Mouse (Mus musculus): ENCODE results near the gene Irf9. TPM values are rescaled to one million over a fixed set of nuclear protein-coding genes. Genes with fewer than 3 reads are reported as not detected.
A peak's percentile ranks its signal among the peaks of the same experiment; 100 is the strongest.

Gene Irf9
- polyA plus RNA-seq (2017; shearing (Covaris generic)) = 100 to 1,000 TPM; 168 to 222 TPM

DNA sequence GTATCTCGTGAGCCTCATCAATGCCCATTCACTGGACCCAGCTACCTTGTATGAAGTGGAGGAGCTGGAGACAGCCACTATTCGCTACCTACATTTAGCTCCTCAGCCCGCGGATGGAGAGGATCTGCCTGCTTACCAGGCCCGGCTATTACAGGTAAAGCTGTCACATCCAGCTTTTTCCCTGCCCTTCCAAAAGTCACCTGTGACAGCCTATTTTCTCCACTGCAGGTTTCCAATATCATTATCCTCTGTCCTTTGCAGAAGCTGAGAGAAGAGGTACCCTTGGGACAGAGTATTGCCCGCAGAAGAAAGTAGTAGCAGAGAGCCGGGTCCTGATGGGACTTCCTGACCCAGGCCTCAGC lies at the start of gene Irf9:
Gene Irf9, plus strand, starts transcription at position 301 of the 362 bp plus-strand sequence.
- ATAC-seq = no peak

GRCm38 (mm10) chr14:55554635-55555034 lies 48.7 kb upstream of the Irf9 start:
- ATAC-seq = no peak

DNA sequence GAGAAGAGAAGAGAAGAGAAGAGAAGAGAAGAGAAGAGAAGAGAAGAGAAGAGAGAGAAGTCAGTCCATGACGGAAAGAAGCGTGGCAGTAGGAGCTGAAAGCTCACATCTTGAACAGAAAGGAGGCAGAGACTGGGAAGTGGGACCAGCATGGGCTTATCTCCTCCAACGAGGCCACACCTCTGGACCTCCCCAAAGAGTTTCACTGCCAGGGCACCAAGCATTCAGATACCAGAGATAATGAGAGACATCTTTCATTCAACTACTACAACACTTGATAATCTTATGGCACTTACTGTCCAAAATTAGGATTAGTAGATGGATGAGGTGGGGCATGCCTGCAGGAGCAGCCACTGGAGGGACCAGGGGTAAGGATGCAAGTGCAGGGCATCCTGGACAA lies 47.6 kb upstream of the Irf9 start:
- no peak for ATAC-seq

DNA sequence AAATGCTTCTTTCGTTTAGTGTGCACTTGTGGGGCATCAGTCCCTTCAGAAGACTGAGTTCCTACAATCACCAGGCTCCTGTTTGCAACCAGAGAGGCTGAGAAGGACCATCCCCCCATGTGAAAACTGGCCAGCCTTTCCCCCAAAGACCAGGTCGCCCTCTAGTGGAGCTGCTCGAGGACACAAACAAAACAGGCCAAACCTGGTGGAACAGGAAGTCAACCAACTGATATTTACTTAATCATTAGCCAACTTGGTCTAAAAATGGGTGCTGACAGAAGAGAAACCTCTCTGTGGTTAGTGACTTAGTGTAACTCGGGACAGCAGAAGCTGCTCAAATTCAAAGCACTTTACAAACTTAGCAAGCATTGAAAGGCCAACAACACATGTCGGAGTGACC lies 46.4 kb upstream of the Irf9 start:
- ATAC-seq = peak; percentile 10

DNA sequence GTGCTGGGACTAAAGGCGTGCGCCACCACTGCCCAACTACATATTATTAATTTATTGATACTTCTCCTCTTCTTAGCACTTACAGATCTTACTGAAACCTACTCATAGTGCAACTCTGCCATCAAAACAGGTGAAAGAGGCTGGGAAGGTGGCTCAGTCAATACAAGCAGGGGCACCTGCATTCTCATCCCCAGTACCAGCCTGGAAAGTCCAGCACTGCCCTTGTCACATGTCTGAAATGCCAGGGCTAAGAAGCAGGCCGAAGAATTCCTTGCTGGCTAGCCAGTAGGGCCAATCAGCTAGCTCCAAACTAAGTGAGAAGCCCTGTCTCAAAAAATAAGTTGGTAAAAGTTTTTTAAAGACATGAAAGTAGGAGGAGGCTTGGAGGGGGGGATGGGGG lies 45.8 kb upstream of the Irf9 start:
- no peak for ATAC-seq

- ATAC-seq = no peak
Measured at GRCm38 (mm10) chr14:55558740-55559448, 44.5 kb upstream of the Irf9 start.

DNA sequence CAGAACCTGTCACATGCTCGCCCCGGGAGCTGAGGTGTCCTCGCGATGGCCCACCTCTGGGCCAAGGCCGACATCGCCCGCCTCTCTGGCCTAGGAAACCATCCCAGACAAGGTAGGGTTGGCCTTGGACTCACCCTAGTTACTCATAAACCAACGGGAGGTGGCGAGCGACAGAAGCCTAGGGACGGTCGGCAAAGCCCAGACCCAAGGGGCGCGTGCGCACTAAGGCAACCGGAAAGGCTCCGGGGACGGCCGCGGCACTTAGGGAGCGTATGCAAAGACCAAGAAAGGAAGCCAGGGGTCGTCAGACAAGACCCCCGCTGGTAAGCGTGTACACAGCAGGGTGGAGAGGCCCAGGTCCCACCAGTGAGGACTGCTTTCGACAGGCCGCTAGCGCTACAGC lies 43.6 kb upstream of the Irf9 start, which contains the start of gene Dcaf11:
Gene Dcaf11, plus strand, starts transcription at position 208 of the 403 bp plus-strand sequence.
- ATAC-seq = peak; percentile 37

GRCm38 (mm10) chr14:55560202-55561073 lies 42.9 kb upstream of the Irf9 start, which contains the start of gene A730061H03Rik:
TSS of gene A730061H03Rik (minus strand) at chr14:55560406.
- ATAC-seq = peak; percentile 86

DNA sequence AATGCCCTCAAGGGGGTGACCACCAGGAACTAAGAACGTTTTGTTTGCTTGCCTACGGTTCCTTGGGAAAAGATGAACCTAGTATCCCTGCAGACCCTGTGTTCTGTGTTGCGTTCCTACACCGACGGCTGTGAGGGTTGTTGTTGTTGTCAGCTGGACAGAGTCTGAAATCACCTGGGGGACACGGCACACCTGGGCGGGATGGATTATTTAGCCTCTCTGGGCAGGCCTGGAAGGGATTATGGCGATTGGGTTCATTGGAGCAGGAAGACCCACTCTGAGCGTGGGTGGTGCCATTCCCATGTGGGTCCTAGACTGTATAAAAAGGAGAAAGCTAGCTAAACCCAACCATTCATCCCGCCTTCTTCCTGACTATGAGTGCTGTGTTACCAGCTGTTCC lies 41.5 kb upstream of the Irf9 start:
- ATAC-seq = no peak

GRCm38 (mm10) chr14:55563249-55563648 lies 40.1 kb upstream of the Irf9 start:
- ATAC-seq = no peak

DNA sequence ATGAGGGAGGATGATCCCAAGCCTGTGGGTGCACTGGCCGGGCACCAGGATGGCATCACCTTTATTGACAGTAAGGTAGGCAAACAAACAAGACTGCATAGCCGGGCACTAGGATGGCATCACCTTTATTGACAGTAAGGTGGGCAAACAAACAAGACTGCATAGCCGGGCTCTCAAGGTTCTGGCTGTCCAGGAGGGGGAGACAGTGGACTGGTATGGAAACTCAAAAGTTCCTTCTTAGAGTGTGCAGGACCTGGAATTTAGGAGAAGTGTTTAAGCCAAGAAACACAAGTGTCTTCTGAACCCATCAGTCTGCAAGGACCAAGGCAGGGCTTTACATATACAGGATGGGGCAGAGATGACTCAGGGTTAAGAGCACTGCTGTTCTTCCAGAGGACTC lies 37.6 kb upstream of the Irf9 start:
- no peak for ATAC-seq

GRCm38 (mm10) chr14:55567496-55567895 lies 35.9 kb upstream of the Irf9 start:
- ATAC-seq = no peak

GRCm38 (mm10) chr14:55570588-55570987 lies 32.8 kb upstream of the Irf9 start:
- ATAC-seq = no peak

- no peak for ATAC-seq
Measured at GRCm38 (mm10) chr14:55571760-55572159, 31.6 kb upstream of the Irf9 start.

DNA sequence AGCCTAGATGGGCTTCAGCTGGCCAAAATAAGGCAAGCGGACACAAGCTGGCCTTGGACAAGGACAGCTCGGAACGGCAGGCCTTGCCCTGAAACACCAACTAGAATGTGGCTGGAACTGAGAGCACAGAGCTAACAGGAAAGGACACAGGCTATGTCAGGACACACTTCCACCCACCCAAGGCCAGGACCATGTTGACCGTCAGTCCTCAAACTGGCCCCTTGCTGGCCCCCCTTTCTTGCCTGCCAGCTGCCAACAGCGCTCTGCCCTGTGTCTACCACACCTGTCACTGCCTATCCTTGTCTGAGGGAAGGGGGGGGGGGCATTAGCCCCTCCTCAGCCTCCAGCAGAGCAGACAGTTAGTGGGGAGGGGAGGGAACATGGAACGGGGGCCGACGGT lies 28.1 kb upstream of the Irf9 start, which contains the start of gene Fitm1:
Gene Fitm1, plus strand, starts transcription at position 316 of the 400 bp plus-strand sequence.
- no peak for ATAC-seq

GRCm38 (mm10) chr14:55575711-55576110 lies 27.7 kb upstream of the Irf9 start:
- no peak for ATAC-seq

GRCm38 (mm10) chr14:55576376-55576775 lies 27.0 kb upstream of the Irf9 start:
- no peak for ATAC-seq

DNA sequence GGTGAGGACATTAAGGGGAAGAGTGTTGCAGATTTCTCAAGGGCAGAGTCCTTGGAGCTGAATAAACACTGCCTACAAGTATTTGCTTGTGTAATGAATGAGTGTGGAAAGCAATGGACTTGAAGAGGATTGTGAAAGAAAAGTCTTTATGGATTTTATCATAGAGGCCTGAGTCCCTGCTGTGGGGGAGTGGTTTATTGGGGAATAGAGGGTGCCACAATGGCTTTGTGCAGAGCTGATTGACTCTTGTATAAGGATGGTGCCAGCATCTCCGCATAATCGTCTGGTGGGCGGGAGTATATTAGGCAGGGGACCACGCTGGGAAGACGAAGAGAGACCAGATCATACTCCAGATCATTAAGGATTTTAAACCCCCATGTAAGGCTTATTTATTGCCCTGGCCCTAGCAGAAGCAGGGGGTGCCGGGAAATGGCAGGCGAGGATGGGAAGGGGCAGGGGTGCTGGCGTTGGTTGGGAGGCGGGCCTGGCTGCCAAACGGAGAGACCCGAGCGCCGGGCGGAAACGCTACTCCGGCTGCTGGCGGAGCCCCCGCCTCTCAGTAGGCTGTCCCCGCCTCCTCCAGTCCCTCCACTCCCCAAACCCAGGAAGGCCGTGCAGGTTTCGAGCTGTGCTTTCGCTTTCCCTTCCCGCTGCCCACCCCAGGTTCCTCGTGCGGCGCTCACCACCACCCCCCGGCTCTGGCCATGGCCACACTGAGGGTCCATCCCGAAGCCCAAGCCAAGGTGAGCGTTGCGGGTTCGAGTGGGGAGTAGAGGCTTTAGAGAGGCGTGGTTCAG lies 25.3 kb upstream of the Irf9 start, which contains the start of gene Psme1:
Gene Psme1, plus strand, starts transcription at position 253 of the 797 bp plus-strand sequence.
- ATAC-seq = peak; percentile 95

GRCm38 (mm10) chr14:55578668-55579269 lies 24.6 kb upstream of the Irf9 start:
- peak; percentile 62 for ATAC-seq

GRCm38 (mm10) chr14:55579511-55580496 lies 23.6 kb upstream of the Irf9 start:
- ATAC-seq = no peak

GRCm38 (mm10) chr14:55580731-55581130 lies 22.6 kb upstream of the Irf9 start:
- no peak for ATAC-seq
